Mouse (Mus musculus) ES-Bruce4 (cell line): ENCODE data around the gene Agfg2.

Experiments used
- CTCF ChIP-seq: IDR thresholded peaks from one replicate; pipeline ENCODE4 v1.8.1; 2011; ENCODE audit warnings: low read depth, low read length
- EP300 ChIP-seq: IDR thresholded peaks from 2 replicates; pipeline ENCODE4 v1.6.1; 2011; ENCODE audit warnings: low read depth, low read length; ENCODE audit not compliant: insufficient read depth
- POLR2A ChIP-seq: IDR thresholded peaks from one replicate; pipeline ENCODE4 v1.8.1; 2011; ENCODE audit warnings: low read length; ENCODE audit not compliant: insufficient read depth

GRCm38 (mm10) chr5:137699850-137700249 is 15.3 kb upstream of the Agfg2 start:
- TF ChIP-seq CTCF = no peak
- TF ChIP-seq POLR2A = no peak
- no peak for TF ChIP-seq EP300
